Comparison of ENCODE assay signal across 14 mouse cellular contexts in the genomic region with DNA sequence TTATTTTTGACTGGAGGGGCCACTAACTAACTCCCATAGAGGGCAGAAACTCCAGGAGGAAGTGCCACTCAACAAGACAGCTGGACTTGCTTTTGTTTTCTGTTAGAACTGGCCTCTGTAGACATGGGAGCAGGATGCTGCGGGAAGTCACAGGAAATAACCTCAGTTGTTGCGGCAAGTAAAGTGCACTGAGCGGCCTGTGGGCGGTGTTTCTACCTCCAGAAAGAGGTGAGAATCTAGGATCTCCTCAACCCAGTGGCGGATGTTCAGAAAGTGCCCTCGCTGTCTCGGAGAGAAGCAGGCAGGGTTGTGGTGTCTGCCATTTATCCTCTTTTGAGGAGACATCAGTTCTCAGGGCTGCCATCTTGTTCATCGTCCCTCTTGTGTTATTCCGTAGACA.
DNase-seq lines count a peak whose midpoint lies in the region; ATAC-seq and TF ChIP-seq lines count a peak whose summit lies in the region.
"Had no signal": no experiment of that assay in that cellular context is flagged by ENCODE, and none has a peak within 500 bp of the region (broad histone marks: within the 10 kb centered on the region; RNA-seq: fewer than 3 reads in every experiment).

No protein-coding gene starts in this region.

- H3K27me3 ChIP-seq in embryonic facial prominence, embryonic 11.5 days (ENCODE audit: control insufficient read depth, insufficient read depth, low read length): no peaks in the 10 kb centered on the region
- H3K27me3 ChIP-seq in embryonic facial prominence, embryonic 10.5 days (replicated peaks; ENCODE audit: low read depth, poor library complexity, severe bottlenecking): no peaks in the 10 kb centered on the region
- no peaks in the 10 kb centered on the region for H3K27me3 ChIP-seq in liver, postnatal 0 days (ENCODE audit: insufficient read depth, low read length)
- H3K27me3 ChIP-seq in liver, embryonic 11.5 days (replicated peaks; ENCODE audit: control insufficient read depth, insufficient read depth, low read length): no peaks in the 10 kb centered on the region
- no peaks in the 10 kb centered on the region for H3K27me3 ChIP-seq in hindbrain, embryonic 10.5 days (ENCODE audit: insufficient read depth, poor library complexity, severe bottlenecking)
- H3K27me3 ChIP-seq: embryonic facial prominence, embryonic 12.5 days had no signal

- ATAC-seq in embryonic facial prominence, embryonic 11.5 days (replicated peaks; ENCODE audit: insufficient number of reproducible peaks, low FRiP score, low TSS enrichment, low read depth): no peak
- no peak for ATAC-seq in liver, postnatal 0 days
- ATAC-seq in liver, embryonic 11.5 days (replicated peaks; ENCODE audit: low FRiP score): no peak
- peak; percentile 94 for ATAC-seq in granulocyte monocyte progenitor cell, adult 5-6 weeks (replicated peaks; ENCODE audit: poor library complexity, severe bottlenecking)
- ATAC-seq: forebrain, embryonic 14.5 days; intestine, embryonic 16.5 days had no signal

- peak; percentile 11 for DNase-seq in embryonic facial prominence, embryonic 11.5 days (ENCODE audit: low spot score)
- DNase-seq in embryonic facial prominence, embryonic 10.5 days (ENCODE audit: low spot score): no peak
- no peak for DNase-seq in liver, postnatal 0 days
- DNase-seq in liver, embryonic 11.5 days (ENCODE audit: low spot score): no peak
- peak; percentile 42 for DNase-seq in thymus, postnatal 14 days
- no peak for DNase-seq in urinary bladder, adult 18-20 months (ENCODE audit: low spot score in 2 of 2)
- DNase-seq in hindbrain, embryonic 10.5 days (ENCODE audit: low spot score): no peak
- DNase-seq: adrenal gland, postnatal 10 days; cerebellum, adult 11 months; left cerebral cortex, postnatal 4 days had no signal

- no peak overlapping the region for H3K4me2 ChIP-seq in embryonic facial prominence, embryonic 11.5 days (ENCODE audit: low read depth, low read length)
- 0 out of 2 replicates have a peak overlapping the region, but pooled peaks have one; percentile 13 for H3K4me2 ChIP-seq in liver, postnatal 0 days (ENCODE audit: low read depth, low read length)
- H3K4me2 ChIP-seq in liver, embryonic 11.5 days: no peak overlapping the region
- H3K4me2 ChIP-seq: embryonic facial prominence, embryonic 12.5 days had no signal

- H3K27ac ChIP-seq in embryonic facial prominence, embryonic 11.5 days (replicated peaks; ENCODE audit: low read depth, low read length): no peak overlapping the region
- H3K27ac ChIP-seq in embryonic facial prominence, embryonic 10.5 days (replicated peaks): no peak overlapping the region
- no peak overlapping the region for H3K27ac ChIP-seq in liver, postnatal 0 days (ENCODE audit: low read depth)
- no peak overlapping the region for H3K27ac ChIP-seq in liver, embryonic 11.5 days (ENCODE audit: low read depth, low read length)
- no peak overlapping the region for H3K27ac ChIP-seq in hindbrain, embryonic 10.5 days
- H3K27ac ChIP-seq: embryonic facial prominence, embryonic 12.5 days had no signal

- no peak for TF ChIP-seq EP300 in liver, postnatal 0 days (IDR thresholded peaks at IDR 0.05; ENCODE audit: low read depth)

- no peak overlapping the region for H3K9ac ChIP-seq in embryonic facial prominence, embryonic 11.5 days (replicated peaks; ENCODE audit: low read length)
- no peak overlapping the region for H3K9ac ChIP-seq in liver, postnatal 0 days (replicated peaks)
- no peak overlapping the region for H3K9ac ChIP-seq in liver, embryonic 11.5 days (ENCODE audit: low read depth, low read length)
- H3K9ac ChIP-seq: embryonic facial prominence, embryonic 12.5 days had no signal

- no peak for TF ChIP-seq CTCF in liver, postnatal 0 days (IDR thresholded peaks at IDR 0.05; ENCODE audit: low read depth)

- H3K4me3 ChIP-seq in embryonic facial prominence, embryonic 11.5 days (ENCODE audit: low read depth, low read length): no peak overlapping the region
- no peak overlapping the region for H3K4me3 ChIP-seq in embryonic facial prominence, embryonic 10.5 days
- no peak overlapping the region for H3K4me3 ChIP-seq in liver, postnatal 0 days (ENCODE audit: low read depth, low read length)
- H3K4me3 ChIP-seq in liver, embryonic 11.5 days (ENCODE audit: low read depth, low read length): no peak overlapping the region
- no peak overlapping the region for H3K4me3 ChIP-seq in hindbrain, embryonic 10.5 days
- H3K4me3 ChIP-seq: embryonic facial prominence, embryonic 12.5 days had no signal

- H3K36me3 ChIP-seq in embryonic facial prominence, embryonic 11.5 days (replicated peaks; ENCODE audit: control insufficient read depth, insufficient read depth, low read depth, low read length): no peaks in the 10 kb centered on the region
- no peaks in the 10 kb centered on the region for H3K36me3 ChIP-seq in embryonic facial prominence, embryonic 10.5 days (replicated peaks)
- H3K36me3 ChIP-seq in liver, postnatal 0 days (replicated peaks; ENCODE audit: insufficient read depth, low read length): no peaks in the 10 kb centered on the region
- H3K36me3 ChIP-seq in liver, embryonic 11.5 days (ENCODE audit: control insufficient read depth, insufficient read depth, low read length): no peaks in the 10 kb centered on the region
- H3K36me3 ChIP-seq in hindbrain, embryonic 10.5 days: no peaks in the 10 kb centered on the region
- H3K36me3 ChIP-seq: embryonic facial prominence, embryonic 12.5 days had no signal

- no peaks in the 10 kb centered on the region for H3K4me1 ChIP-seq in embryonic facial prominence, embryonic 11.5 days (ENCODE audit: control insufficient read depth, insufficient read depth, low read length)
- H3K4me1 ChIP-seq in embryonic facial prominence, embryonic 10.5 days: peaks cover 12% of the 10 kb centered on the region
- H3K4me1 ChIP-seq in liver, postnatal 0 days (ENCODE audit: insufficient read depth): no peaks in the 10 kb centered on the region; the same call in 1 of the 2 replicates
- no peaks in the 10 kb centered on the region; the same call in 1 of the 2 replicates for H3K4me1 ChIP-seq in liver, embryonic 11.5 days (replicated peaks; ENCODE audit: control insufficient read depth, insufficient read depth, low read length)
- peaks cover 7% of the 10 kb centered on the region for H3K4me1 ChIP-seq in hindbrain, embryonic 10.5 days (replicated peaks)

- WGBS in embryonic facial prominence, embryonic 11.5 days: 84% methylated on average over 9 of the region's 9 CpGs
- WGBS in embryonic facial prominence, embryonic 10.5 days: 84% methylated on average over 9 of the region's 9 CpGs
- 44% methylated on average over 9 of the region's 9 CpGs for WGBS in liver, postnatal 0 days (ENCODE audit: insufficient replicate concordance)
- WGBS in liver, embryonic 11.5 days: 54% methylated on average over 9 of the region's 9 CpGs
- 92% methylated on average over 9 of the region's 9 CpGs for WGBS in hindbrain, embryonic 10.5 days

- H3K9me3 ChIP-seq in embryonic facial prominence, embryonic 11.5 days (replicated peaks; ENCODE audit: control insufficient read depth, low read length): no peaks in the 10 kb centered on the region
- H3K9me3 ChIP-seq in embryonic facial prominence, embryonic 10.5 days: 0 out of 2 replicates have a peak, but pooled peaks cover 3% of the 10 kb centered on the region
- H3K9me3 ChIP-seq in liver, postnatal 0 days (ENCODE audit: low read length): peaks cover 6% of the 10 kb centered on the region; the same call in 1 of the 2 replicates
- no peaks in the 10 kb centered on the region for H3K9me3 ChIP-seq in liver, embryonic 11.5 days (ENCODE audit: control insufficient read depth, low read length)
- peaks cover 7% of the 10 kb centered on the region; the same call in 1 of the 2 replicates for H3K9me3 ChIP-seq in hindbrain, embryonic 10.5 days
- H3K9me3 ChIP-seq: embryonic facial prominence, embryonic 12.5 days had no signal

Comparison
In these comparisons a context has a peak if more than half of its experiments do, and no peak if none do; other contexts are left out.
1. DNase-seq: peak in embryonic facial prominence, embryonic 11.5 days (single experiment) and thymus, postnatal 14 days (single experiment); none in embryonic facial prominence, embryonic 10.5 days (single experiment), liver, postnatal 0 days (single experiment), liver, embryonic 11.5 days (single experiment), urinary bladder, adult 18-20 months (0 of 2) and hindbrain, embryonic 10.5 days (single experiment).